Mouse (Mus musculus) small intestine, adult 2 months (tissue): ENCODE data around the gene Rtkn2. TPM values are rescaled to one million over a fixed set of nuclear protein-coding genes. Genes with fewer than 3 reads are reported as not detected.

ENCODE experiments used
- H3K27ac ChIP-seq: fragments of 200-500 bp; 2 replicates; pipeline ENCODE4 v1.5.1; 2012; ENCODE audit warnings: low read depth, low read length, control low read depth, inconsistent platforms; ENCODE audit not compliant: insufficient read depth
- H3K27me3 ChIP-seq: fragments of 200-500 bp; 2 replicates; pipeline ENCODE4 v1.6.1; 2012; ENCODE audit warnings: mild to moderate bottlenecking, moderate library complexity, low read length, inconsistent platforms; ENCODE audit not compliant: control insufficient read depth, insufficient read depth
- H3K36me3 ChIP-seq: fragments of 200-500 bp; 2 replicates; pipeline ENCODE4 v1.6.1; 2012; ENCODE audit warnings: mild to moderate bottlenecking, low read length, control low read depth, inconsistent platforms; ENCODE audit not compliant: control insufficient read depth, insufficient read depth
- H3K4me1 ChIP-seq: fragments of 200-500 bp; 2 replicates; pipeline ENCODE4 v1.6.1; 2012; ENCODE audit warnings: low read length, inconsistent platforms, mixed read lengths; ENCODE audit not compliant: control insufficient read depth, insufficient read depth, insufficient read length
- H3K4me3 ChIP-seq: fragments of 200-500 bp; 2 replicates; pipeline ENCODE4 v1.5.1; 2012; ENCODE audit warnings: low read depth, mild to moderate bottlenecking, control low read depth, inconsistent platforms, low read length, moderate library complexity
- CTCF ChIP-seq: fragments of 200-500 bp; IDR thresholded peaks from 2 replicates; pipeline ENCODE4 v1.5.1; 2012; ENCODE audit warnings: low read depth, mild to moderate bottlenecking, control low read depth, inconsistent platforms, low read length, moderate library complexity, mixed read lengths; ENCODE audit not compliant: insufficient replicate concordance, insufficient read length; ENCODE audit errors: extremely low read depth
- POLR2A ChIP-seq: fragments of 200-500 bp; IDR thresholded peaks from 2 replicates; pipeline ENCODE4 v1.6.1; 2012; ENCODE audit warnings: low read depth, mild to moderate bottlenecking, control low read depth, inconsistent platforms, low read length, moderate library complexity
- WGBS: fragments of 180-500 bp; shearing (Covaris S2); methylation state at CpG from one replicate; pipeline ENCODE4 v1.1.7; 2018; 5-methylcytosine and 5-hydroxymethylcytosine counted together
- polyA plus RNA-seq: library from polyadenylated mRNA; depleted of rRNA; stranded (reverse); fragments of >200 nt; gene quantifications from 2 replicates; pipeline ENCODE4 v1.2.3, GENCODE M21; 2012

Rtkn2 gene
- polyA plus RNA-seq, 1 experiment: 0.06 TPM

GRCm38 (mm10) chr10:68078708-68079107, 99.3 kb downstream of the Rtkn2 start:
- H3K4me3 ChIP-seq: no peak overlapping the region
- 98% methylated on average over 3 of the region's 3 CpGs for WGBS
- no peak overlapping the region for H3K27ac ChIP-seq
- no peaks in the 10 kb centered on the region for H3K27me3 ChIP-seq
- H3K4me1 ChIP-seq: no peaks in the 10 kb centered on the region
- no peak for TF ChIP-seq POLR2A
- TF ChIP-seq CTCF: no peak
- H3K36me3 ChIP-seq: no peaks in the 10 kb centered on the region

DNA sequence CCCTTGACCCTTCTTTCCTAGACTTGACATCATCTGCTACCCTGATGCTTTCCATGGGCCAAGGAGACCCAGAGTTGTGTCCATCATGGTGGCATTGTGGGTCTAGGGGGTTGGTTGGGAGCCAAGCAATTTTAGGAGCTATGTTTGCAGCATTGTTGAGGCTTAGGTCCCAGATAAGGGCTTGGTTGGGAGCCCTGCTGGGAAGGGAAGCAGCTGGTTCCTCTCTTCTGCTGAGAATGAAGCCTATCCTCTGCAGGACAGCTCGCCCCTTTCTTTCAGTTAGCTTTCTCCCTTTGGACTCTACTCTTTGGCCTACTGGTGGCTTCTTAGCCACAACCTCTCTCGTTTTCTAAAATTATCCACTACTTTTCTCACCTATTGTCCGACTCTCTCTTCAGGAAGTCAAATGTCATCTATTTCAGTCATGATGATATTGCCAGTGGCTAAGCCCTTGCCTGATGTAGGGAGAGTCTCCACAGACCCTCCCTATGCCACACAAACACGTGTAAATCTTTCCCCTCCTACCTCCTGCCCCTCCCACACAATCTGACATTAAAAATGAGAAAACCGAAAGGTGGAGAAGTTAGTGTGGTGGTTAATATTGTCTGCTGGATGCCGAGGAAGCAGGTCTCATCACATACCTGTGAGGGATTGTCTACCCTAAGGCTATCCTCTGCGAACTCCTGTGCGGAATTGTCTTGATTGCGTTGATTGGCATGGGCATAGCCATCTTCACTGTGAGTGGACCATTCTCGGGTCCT, 100.7 kb downstream of the Rtkn2 start:
- WGBS: 79% methylated on average over 10 of the region's 10 CpGs
- TF ChIP-seq POLR2A (no peak), CTCF (no peak)

GRCm38 (mm10) chr10:68081712-68082111, 102.3 kb downstream of the Rtkn2 start:
- no peak overlapping the region for H3K4me3 ChIP-seq
- H3K4me1 ChIP-seq: no peaks in the 10 kb centered on the region
- H3K27me3 ChIP-seq: no peaks in the 10 kb centered on the region
- TF ChIP-seq POLR2A: no peak
- no peak for TF ChIP-seq CTCF
- 60% methylated on average over 6 of the region's 6 CpGs for WGBS
- H3K36me3 ChIP-seq: no peaks in the 10 kb centered on the region
- H3K27ac ChIP-seq: no peak overlapping the region

More for the DNA sequence above, 100.7 kb downstream of the Rtkn2 start:
- H3K4me1 ChIP-seq: no peaks in the 10 kb centered on the region
- no peak overlapping the region for H3K4me3 ChIP-seq
- H3K36me3 ChIP-seq: no peaks in the 10 kb centered on the region
- H3K27me3 ChIP-seq: no peaks in the 10 kb centered on the region
- no peak overlapping the region for H3K27ac ChIP-seq

DNA sequence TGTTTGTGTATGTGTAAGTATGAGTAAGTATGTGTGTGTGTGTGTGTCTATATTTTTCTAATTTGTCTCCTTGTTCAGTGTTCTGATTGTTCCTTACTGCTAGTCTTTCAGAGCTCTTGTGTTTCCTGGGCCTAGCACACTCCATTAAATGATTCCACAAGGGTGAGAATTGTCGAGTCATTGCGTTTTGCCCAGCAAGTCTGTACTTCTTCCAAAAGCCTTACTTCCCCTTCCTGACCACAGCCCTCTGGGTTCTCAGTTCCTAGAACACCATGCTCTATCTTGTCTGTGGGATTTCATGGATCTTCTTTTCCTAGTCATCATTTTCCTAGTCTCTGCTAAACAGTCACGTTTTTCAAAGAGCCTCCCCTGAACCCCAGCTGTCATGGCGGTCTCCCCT, 106.2 kb downstream of the Rtkn2 start:
- Histone ChIP-seq H3K36me3 (no peaks in the 10 kb centered on the region), H3K4me1 (no peaks in the 10 kb centered on the region)
- 75% methylated on average over 4 of the region's 4 CpGs for WGBS

GRCm38 (mm10) chr10:68086973-68087372, 107.6 kb downstream of the Rtkn2 start:
- H3K27ac ChIP-seq: no peak overlapping the region
- H3K4me3 ChIP-seq: no peak overlapping the region
- H3K27me3 ChIP-seq: no peaks in the 10 kb centered on the region
- no peaks in the 10 kb centered on the region for H3K36me3 ChIP-seq
- TF ChIP-seq CTCF (no peak), POLR2A (no peak)
- H3K4me1 ChIP-seq: no peaks in the 10 kb centered on the region
- WGBS: 77% methylated on average over 4 of the region's 4 CpGs

More for the DNA sequence above, 106.2 kb downstream of the Rtkn2 start:
- Histone ChIP-seq H3K4me3 (no peak overlapping the region), H3K27me3 (no peaks in the 10 kb centered on the region), H3K27ac (no peak overlapping the region)
- TF ChIP-seq CTCF (no peak), POLR2A (no peak)

- H3K4me1 ChIP-seq: no peaks in the 10 kb centered on the region
- H3K27me3 ChIP-seq: no peaks in the 10 kb centered on the region
- WGBS: 88% methylated on average over 3 of the region's 3 CpGs
- no peak overlapping the region for H3K27ac ChIP-seq
- no peak overlapping the region for H3K4me3 ChIP-seq
- H3K36me3 ChIP-seq: no peaks in the 10 kb centered on the region
- TF ChIP-seq CTCF (no peak), POLR2A (no peak)
Observed at GRCm38 (mm10) chr10:68087722-68088121, 108.4 kb downstream of the Rtkn2 start.

GRCm38 (mm10) chr10:68089435-68090196, 110.2 kb downstream of the Rtkn2 start:
- no peak overlapping the region for H3K4me3 ChIP-seq
- 58% methylated on average over 15 of the region's 15 CpGs for WGBS
- no peak for TF ChIP-seq POLR2A
- peak; percentile 44; the same call in 1 of the 2 replicates for TF ChIP-seq CTCF
- peaks cover 4% of the 10 kb centered on the region for H3K36me3 ChIP-seq
- no peaks in the 10 kb centered on the region for H3K4me1 ChIP-seq
- H3K27ac ChIP-seq: no peak overlapping the region
- no peaks in the 10 kb centered on the region for H3K27me3 ChIP-seq
